Mouse (Mus musculus): ENCODE results near the gene Best2.

The Best2 gene

DNA sequence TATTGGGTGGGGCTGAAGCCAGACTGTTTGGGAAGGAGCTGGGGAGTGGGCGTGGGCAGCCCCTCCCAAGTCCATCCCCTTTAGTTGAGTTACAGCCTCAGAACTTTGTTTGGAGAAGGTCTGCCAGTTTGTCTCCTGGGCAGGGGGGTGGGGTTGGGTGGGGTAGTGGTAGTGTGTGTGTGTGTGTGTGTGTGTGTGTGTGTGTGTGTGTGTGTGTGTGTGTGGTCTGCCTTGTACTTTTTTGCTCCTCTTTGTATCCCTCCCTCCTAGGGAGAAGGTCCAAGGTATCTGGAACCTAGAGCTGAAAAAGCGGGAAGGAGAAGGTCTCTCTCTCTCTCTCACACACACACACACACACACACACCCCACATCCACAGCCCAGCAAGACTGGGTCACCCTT, at the start of gene Best2:
Gene Best2, minus strand, starts transcription at position 101 of the 400 bp plus-strand sequence.
- DNase-seq (ENCODE audit: low spot score), result no peak

GRCm38 (mm10) chr8:85062603-85063002, 48.3 kb upstream of the Best2 start:
- no peak for DNase-seq (ENCODE audit: low spot score)

GRCm38 (mm10) chr8:85059879-85060616, 45.7 kb upstream of the Best2 start, which contains the start of gene Fbxw9:
Gene Fbxw9 (plus strand): TSS chr8:85060055.
- peak; percentile 96 for DNase-seq (ENCODE audit: low spot score)

GRCm38 (mm10) chr8:85057367-85057766, 43.0 kb upstream of the Best2 start:
- no peak for DNase-seq (ENCODE audit: low spot score)

DNA sequence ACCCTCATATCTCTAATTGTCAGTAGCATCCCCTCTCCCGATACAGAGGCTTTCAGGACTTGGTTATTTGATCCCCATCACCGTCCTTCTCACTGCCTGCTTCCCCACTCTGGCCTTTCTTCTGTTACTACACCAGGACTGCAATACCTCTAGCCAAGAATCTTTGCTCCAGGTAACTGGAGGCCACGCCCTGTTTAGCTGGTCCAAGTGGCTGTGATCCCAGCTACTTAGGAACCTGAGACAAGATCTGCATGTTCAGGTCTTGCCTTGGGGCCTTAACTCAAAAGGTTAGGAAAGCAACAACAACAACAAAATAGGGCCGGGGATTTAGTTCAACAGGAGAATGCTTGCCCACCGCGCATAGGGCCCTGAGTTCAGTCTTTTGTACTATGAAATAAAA, 29.3 kb upstream of the Best2 start:
- no peak for DNase-seq (ENCODE audit: low spot score)

- DNase-seq (ENCODE audit: low spot score), result peak; percentile 66
Measured at GRCm38 (mm10) chr8:85037681-85038531, 23.6 kb upstream of the Best2 start.

DNA sequence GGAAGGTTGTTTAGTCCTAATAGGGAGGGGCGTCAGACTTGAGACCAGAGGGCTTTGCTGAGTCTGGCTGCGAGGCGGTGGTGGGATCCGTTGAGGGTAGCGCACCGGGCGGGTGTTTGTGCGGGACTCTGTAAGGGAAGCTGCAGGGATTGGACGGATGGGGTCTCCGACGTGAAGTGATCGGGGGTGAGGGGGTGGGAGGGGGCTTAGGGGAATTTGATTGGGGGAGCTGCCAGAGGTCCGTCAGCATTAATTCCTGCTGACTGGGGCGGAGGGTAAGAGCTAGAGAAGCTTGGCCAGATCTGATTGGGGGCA, 23.0 kb upstream of the Best2 start:
- no peak for DNase-seq (ENCODE audit: low spot score)

GRCm38 (mm10) chr8:85036718-85037365, 22.5 kb upstream of the Best2 start, which contains the start of gene Tnpo2:
Gene Tnpo2 (plus strand): TSS chr8:85036915.
- DNase-seq (ENCODE audit: low spot score), result peak; percentile 100

DNA sequence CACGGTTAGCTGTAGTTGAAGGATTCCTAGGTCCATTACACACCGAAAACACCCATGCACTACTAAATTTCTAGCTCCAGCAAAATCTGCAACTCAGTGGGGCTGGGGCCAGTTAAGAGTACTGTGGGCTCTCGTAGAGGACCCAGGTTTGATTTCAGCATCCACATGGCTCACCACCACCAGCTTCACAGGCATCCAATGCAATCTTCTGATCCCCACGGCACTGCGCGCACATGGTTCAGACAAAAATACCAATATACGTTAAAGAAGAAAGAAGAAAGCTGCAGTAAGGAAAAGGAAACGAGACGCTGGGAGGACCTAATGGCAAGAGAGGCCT, 22.0 kb upstream of the Best2 start:
- DNase-seq (ENCODE audit: low spot score), result no peak

- peak; percentile 78 for DNase-seq (ENCODE audit: low spot score)
Measured at GRCm38 (mm10) chr8:85035728-85036310, 21.5 kb upstream of the Best2 start.

- no peak for DNase-seq (ENCODE audit: low spot score)
Measured at GRCm38 (mm10) chr8:85035165-85035727, 20.9 kb upstream of the Best2 start.

DNA sequence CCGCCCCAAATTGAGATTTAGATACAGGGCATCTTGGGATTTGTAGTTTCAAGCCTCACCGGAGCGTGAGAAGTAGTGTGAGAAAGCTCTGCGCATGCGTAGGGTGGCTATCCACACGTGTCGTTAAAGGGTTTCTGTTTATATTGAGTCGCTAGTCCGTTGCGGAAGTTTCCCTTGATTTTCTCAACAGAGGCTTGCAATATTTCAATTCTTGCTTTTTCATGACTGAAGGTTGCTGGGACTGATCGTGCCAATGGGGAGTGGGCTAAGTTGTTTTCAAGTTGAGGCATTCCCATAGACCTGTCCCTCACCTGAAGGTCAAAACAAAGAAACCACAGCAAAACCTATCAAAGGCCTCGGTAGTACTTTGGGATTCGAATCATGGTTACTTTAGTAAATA, 20.4 kb upstream of the Best2 start:
- no peak for DNase-seq (ENCODE audit: low spot score)

DNA sequence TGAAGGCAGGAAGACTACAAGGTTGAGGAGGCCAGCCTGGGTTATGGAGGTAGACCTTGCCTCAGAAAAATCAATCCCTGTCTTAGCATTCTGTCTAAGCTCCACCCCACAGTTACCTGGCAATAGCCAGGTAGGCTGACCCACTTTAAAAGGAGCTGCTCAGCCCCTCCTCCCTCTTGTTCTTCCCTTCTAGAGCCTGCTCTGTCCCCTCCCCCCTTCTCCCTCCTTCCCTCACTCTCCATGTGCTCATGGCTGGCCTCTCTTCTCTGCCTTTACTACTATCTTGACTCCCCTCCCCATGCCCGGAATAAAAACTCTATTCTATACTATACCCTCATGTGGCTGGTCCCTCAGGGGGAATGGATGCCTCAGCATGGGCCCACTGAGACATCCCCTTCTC, 19.5 kb upstream of the Best2 start:
- no peak for DNase-seq (ENCODE audit: low spot score)

- DNase-seq (ENCODE audit: low spot score), result peak; percentile 42
Measured at GRCm38 (mm10) chr8:85032622-85033311, 18.4 kb upstream of the Best2 start.

DNA sequence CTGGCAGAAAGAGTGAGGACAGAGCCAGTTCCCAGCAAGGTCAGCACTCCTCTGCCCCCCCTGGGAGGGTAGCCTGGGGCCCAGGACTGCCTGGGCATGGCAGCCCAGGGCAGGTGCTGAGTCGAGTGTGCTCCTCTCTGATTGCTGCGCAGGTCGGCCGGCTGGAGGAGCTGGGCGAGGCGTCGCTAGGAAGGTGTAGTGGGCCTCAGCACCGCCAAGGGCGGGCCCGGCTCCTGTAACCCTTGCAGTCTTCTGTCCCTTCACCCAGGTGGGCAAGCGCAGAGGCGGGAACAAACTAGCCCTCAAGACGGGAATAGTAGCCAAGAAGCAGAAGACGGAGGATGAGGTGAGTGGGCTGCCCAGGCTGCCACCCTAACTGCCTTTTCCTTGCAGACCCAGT, 14.9 kb upstream of the Best2 start:
- DNase-seq (ENCODE audit: low spot score), result no peak

- peak; percentile 45 for DNase-seq (ENCODE audit: low spot score)
Measured at GRCm38 (mm10) chr8:85027922-85028321, 13.6 kb upstream of the Best2 start.

DNA sequence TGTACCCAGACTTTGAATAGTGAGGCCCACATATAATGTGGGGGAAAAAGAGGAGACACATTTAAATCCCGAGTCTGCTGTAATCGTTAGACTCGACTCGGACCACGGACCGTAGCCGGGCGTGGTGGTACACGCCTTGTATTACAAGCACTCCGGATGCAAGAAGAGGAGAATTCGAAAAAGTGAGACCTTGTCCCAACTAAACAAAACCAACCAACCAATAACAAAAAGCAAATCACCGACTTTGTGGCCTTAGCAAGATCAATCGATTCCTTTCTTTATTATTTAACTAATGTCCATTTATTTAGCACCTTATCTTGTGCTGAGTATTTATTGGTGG, 13.2 kb upstream of the Best2 start:
- peak; percentile 38 for DNase-seq (ENCODE audit: low spot score)

DNA sequence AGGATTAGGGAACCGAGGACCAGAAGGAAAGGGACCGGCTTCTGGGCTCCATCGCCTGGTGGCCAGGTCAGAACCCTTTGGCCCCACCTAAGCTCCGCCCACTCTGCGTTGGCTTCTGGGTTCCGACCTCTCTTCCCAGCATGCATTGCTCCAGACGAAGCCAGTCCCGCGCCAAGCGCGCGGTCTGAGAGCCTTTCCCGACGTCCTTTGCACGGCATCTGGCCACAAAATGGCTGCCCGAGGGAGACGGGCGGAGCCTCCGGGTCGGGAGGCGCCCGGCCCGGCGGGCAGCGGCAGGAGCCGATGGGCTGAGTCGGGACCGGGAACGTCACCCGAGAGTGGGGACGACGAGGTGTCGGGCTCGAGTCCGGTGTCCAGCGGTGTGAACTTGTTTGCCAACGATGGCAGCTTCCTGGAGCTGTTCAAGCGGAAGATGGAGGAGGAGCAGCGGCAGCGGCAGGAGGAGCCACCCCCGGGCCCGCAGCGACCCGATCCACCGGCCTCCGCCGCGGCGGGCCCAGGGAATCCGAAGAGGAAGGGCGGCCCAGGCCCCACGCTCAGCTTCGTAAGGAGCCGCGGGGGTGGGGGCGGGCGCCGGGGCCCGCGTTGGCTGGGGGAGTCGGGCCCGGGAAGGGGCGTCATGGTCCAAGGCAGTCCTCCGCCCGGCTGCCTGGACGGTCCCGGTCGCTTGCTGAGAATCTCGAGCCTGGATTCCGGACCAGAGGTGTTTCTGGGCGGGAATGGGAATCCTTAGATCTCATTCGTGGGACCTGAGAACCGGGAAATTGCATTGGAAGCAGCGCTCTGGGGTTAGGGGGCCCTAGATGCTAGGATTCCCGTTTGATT, 12.6 kb upstream of the Best2 start, which contains the start of gene Trir:
Gene Trir, plus strand, starts transcription at position 154 of the 846 bp plus-strand sequence.
- DNase-seq (ENCODE audit: low spot score), result peak; percentile 100

- peak; percentile 97 for DNase-seq (ENCODE audit: low spot score)
Measured at GRCm38 (mm10) chr8:85025098-85025932, 11.0 kb upstream of the Best2 start, which contains the start of gene Asna1. Gene Asna1 (minus strand): TSS chr8:85025281.

GRCm38 (mm10) chr8:85023846-85024245, 9.5 kb upstream of the Best2 start:
- no peak for DNase-seq (ENCODE audit: low spot score)

All from adipocyte (in vitro differentiated cells).